Mouse (Mus musculus) midbrain, embryonic 10.5 days (tissue): Measurements from ENCODE around the gene Atic. TPM values are rescaled to one million over a fixed set of nuclear protein-coding genes. Genes with fewer than 3 reads are reported as not detected.

Experiments used
- DNase-seq: peaks from one replicate; pipeline ENCODE4 v3.0.0-alpha.2; 2017; ENCODE audit warnings: low spot score
- H3K27ac ChIP-seq: fragments of 300-500 bp; sonication (generic); replicated peaks from 2 replicates; pipeline ENCODE4 v1.5.1; 2016; ENCODE audit warnings: mild to moderate bottlenecking
- H3K27me3 ChIP-seq: fragments of 300-500 bp; sonication (generic); 2 replicates; pipeline ENCODE4 v1.6.1; 2016; ENCODE audit warnings: low read depth, mild to moderate bottlenecking; ENCODE audit not compliant: poor library complexity, severe bottlenecking
- H3K36me3 ChIP-seq: fragments of 300-500 bp; sonication (generic); 2 replicates; pipeline ENCODE4 v1.6.1; 2016; ENCODE audit warnings: mild to moderate bottlenecking, moderate library complexity
- H3K4me1 ChIP-seq: fragments of 300-500 bp; sonication (generic); 2 replicates; pipeline ENCODE4 v1.6.1; 2016
- H3K4me3 ChIP-seq: fragments of 300-500 bp; sonication (generic); 2 replicates; pipeline ENCODE4 v1.5.1; 2016; ENCODE audit warnings: mild to moderate bottlenecking, moderate library complexity
- H3K9me3 ChIP-seq: fragments of 300-500 bp; sonication (generic); replicated peaks from 2 replicates; pipeline ENCODE4 v1.6.1; 2016; ENCODE audit warnings: mild to moderate bottlenecking
- WGBS: fragments of 180-500 bp; shearing (Covaris S2); methylation state at CpG from one replicate; pipeline ENCODE4 v1.1.7; 2016; 5-methylcytosine and 5-hydroxymethylcytosine counted together
- polyA plus RNA-seq: library from polyadenylated mRNA; unstranded; fragments of >200 nt; fragmentation: Nextera tagmentation; extraction: Ambion mirVana; gene quantifications from 2 replicates; pipeline ENCODE4 v1.2.1, GENCODE M21; 2016

The Atic gene
- polyA plus RNA-seq, 1 experiment from 2014 or later: 65.9 TPM

- H3K4me3 ChIP-seq: no peak overlapping the region
- no peak overlapping the region for H3K27ac ChIP-seq
- no peak for DNase-seq
- H3K36me3 ChIP-seq: peaks cover 99% of the 10 kb centered on the region
- WGBS: 90% methylated on average over 8 of the region's 8 CpGs
- peaks cover 20% of the 10 kb centered on the region; the same call in 1 of the 2 replicates for H3K27me3 ChIP-seq
- no peaks in the 10 kb centered on the region for H3K4me1 ChIP-seq
- H3K9me3 ChIP-seq: no peaks in the 10 kb centered on the region
Measured at GRCm38 (mm10) chr1:71606600-71607325, 49.8 kb downstream of the Atic start.

GRCm38 (mm10) chr1:71609057-71609775 lies 52.3 kb downstream of the Atic start:
- no peak overlapping the region for H3K4me3 ChIP-seq
- no peak for DNase-seq
- peaks cover 43% of the 10 kb centered on the region for H3K27me3 ChIP-seq
- 96% methylated on average over 37 of the region's 37 CpGs for WGBS
- no peak overlapping the region for H3K27ac ChIP-seq
- H3K4me1 ChIP-seq: no peaks in the 10 kb centered on the region; the same call in 1 of the 2 replicates
- no peaks in the 10 kb centered on the region for H3K9me3 ChIP-seq
- peaks cover 99% of the 10 kb centered on the region for H3K36me3 ChIP-seq

GRCm38 (mm10) chr1:71609916-71610315 lies 53.0 kb downstream of the Atic start:
- peaks cover 43% of the 10 kb centered on the region for H3K27me3 ChIP-seq
- DNase-seq: no peak
- no peak overlapping the region for H3K27ac ChIP-seq
- peaks cover 6% of the 10 kb centered on the region for H3K4me1 ChIP-seq
- H3K4me3 ChIP-seq: no peak overlapping the region
- H3K9me3 ChIP-seq: no peaks in the 10 kb centered on the region
- 87% methylated on average over 5 of the region's 5 CpGs for WGBS
- H3K36me3 ChIP-seq: peaks cover 99% of the 10 kb centered on the region

- Histone ChIP-seq H3K27me3 (peaks cover 64% of the 10 kb centered on the region), H3K36me3 (peaks cover 99% of the 10 kb centered on the region), H3K4me3 (no peak overlapping the region), H3K4me1 (peaks cover 14% of the 10 kb centered on the region), H3K27ac (no peak overlapping the region), H3K9me3 (no peaks in the 10 kb centered on the region)
- DNase-seq: no peak
- 94% methylated on average over 21 of the region's 21 CpGs for WGBS
Measured at GRCm38 (mm10) chr1:71612256-71612655, 55.3 kb downstream of the Atic start.

GRCm38 (mm10) chr1:71614545-71615246 lies 57.7 kb downstream of the Atic start:
- WGBS: 33% methylated on average over 8 of the region's 8 CpGs
- peaks cover 83% of the 10 kb centered on the region for H3K27me3 ChIP-seq
- DNase-seq: peak; percentile 48
- peaks cover 99% of the 10 kb centered on the region for H3K36me3 ChIP-seq
- H3K4me1 ChIP-seq: peaks cover 14% of the 10 kb centered on the region
- no peaks in the 10 kb centered on the region for H3K9me3 ChIP-seq
- H3K4me3 ChIP-seq: no peak overlapping the region
- no peak overlapping the region for H3K27ac ChIP-seq

GRCm38 (mm10) chr1:71621526-71621925 lies 64.6 kb downstream of the Atic start:
- WGBS: 94% methylated on average over 2 of the region's 2 CpGs
- Histone ChIP-seq H3K36me3 (peaks cover 100% of the 10 kb centered on the region), H3K27me3 (peaks cover 68% of the 10 kb centered on the region), H3K27ac (no peak overlapping the region), H3K4me3 (no peak overlapping the region), H3K9me3 (no peaks in the 10 kb centered on the region), H3K4me1 (no peaks in the 10 kb centered on the region)
- no peak for DNase-seq

- DNase-seq: no peak
- Histone ChIP-seq H3K4me1 (no peaks in the 10 kb centered on the region), H3K9me3 (no peaks in the 10 kb centered on the region), H3K36me3 (peaks cover 100% of the 10 kb centered on the region), H3K4me3 (no peak overlapping the region), H3K27ac (no peak overlapping the region), H3K27me3 (peaks cover 47% of the 10 kb centered on the region)
- WGBS: 92% methylated on average over 6 of the region's 6 CpGs
Measured at GRCm38 (mm10) chr1:71623625-71624024, 66.7 kb downstream of the Atic start.

Other genes with a start within 250 kb of the Atic start
- gene Abca12, start 142.2 kb upstream of the Atic start, polyA plus RNA-seq: not detected in 2 replicates
- gene Fn1, start 96.0 kb downstream of the Atic start, polyA plus RNA-seq: 84.4 and 89.0 TPM in 2 replicates